Comparison of ENCODE assay signal across 24 mouse cellular contexts in the genomic region with DNA sequence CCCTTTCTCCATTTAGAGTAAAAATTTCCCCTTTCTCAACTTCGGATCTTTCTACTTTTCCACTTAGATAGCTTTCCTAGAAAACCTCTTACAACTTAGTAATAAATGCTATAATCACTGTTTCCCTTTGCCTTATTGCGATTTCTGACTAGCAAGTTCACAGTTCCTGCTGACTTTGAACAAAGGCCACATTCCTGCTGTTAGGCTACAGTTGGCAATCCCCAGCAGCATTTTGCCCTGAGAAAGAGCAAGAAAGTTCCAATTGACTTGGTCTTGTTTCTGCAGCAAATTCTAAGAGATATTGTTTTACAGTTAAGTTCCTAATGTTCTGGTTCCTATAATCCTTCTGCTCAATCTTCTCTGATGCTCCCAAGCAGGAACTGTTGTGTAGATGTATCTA.
A peak's percentile ranks its signal among the peaks of the same experiment; 100 is the strongest.
DNase-seq lines count a peak whose midpoint lies in the region; TF ChIP-seq lines count a peak whose summit lies in the region.
"Had no signal": no experiment of that assay in that cellular context is flagged by ENCODE, and none has a peak within 500 bp of the region (broad histone marks: within the 10 kb centered on the region; RNA-seq: fewer than 3 reads in every experiment).

No protein-coding gene starts in this region.

- no peak for TF ChIP-seq EP300 in ES-Bruce4 (IDR thresholded peaks at IDR 0.05; ENCODE audit: insufficient read depth, low read depth, low read length)

- H3K27me3 ChIP-seq in ES-Bruce4 (ENCODE audit: control insufficient read depth, insufficient read depth, low read length, poor library complexity, severe bottlenecking) = no peaks in the 10 kb centered on the region
- H3K27me3 ChIP-seq: CH12.LX; embryonic facial prominence, embryonic 13.5 days; embryonic facial prominence, embryonic 15.5 days; forebrain, embryonic 12.5 days; Patski had no signal

- H3K36me3 ChIP-seq in ES-Bruce4 (ENCODE audit: control insufficient read depth, insufficient read depth, low read length, poor library complexity, severe bottlenecking) = no peaks in the 10 kb centered on the region
- no peaks in the 10 kb centered on the region; the same call in 1 of the 2 replicates for H3K36me3 ChIP-seq in ES-E14 (ENCODE audit: control insufficient read depth, insufficient read depth, low read length, poor library complexity, severe bottlenecking)
- H3K36me3 ChIP-seq: embryonic facial prominence, embryonic 13.5 days; embryonic facial prominence, embryonic 15.5 days; forebrain, embryonic 10.5 days; forebrain, embryonic 12.5 days had no signal

- no peak for TF ChIP-seq CTCF in ES-Bruce4 (IDR thresholded peaks at IDR 0.05; ENCODE audit: low read depth, low read length)

- in situ Hi-C loops in ES-E14 (cut with MboI; ENCODE audit: low sequenced_read_pairs in 2 of 2, unreplicated experiment in 2 of 2) = no loop called here

- TF ChIP-seq POLR2A in ES-Bruce4 (IDR thresholded peaks at IDR 0.05; ENCODE audit: insufficient read depth, low read length) = no peak

- H3K4me3 ChIP-seq in ES-Bruce4 (ENCODE audit: low read depth, low read length) (no peak overlapping the region), ES-E14 (ENCODE audit: insufficient read depth in 1 of 2, low read depth in 1 of 2, low read length in 2 of 2, poor library complexity in 1 of 2, severe bottlenecking in 1 of 2) (no peak overlapping the region; a peak in 1 of 4 replicates)
- H3K4me3 ChIP-seq: embryonic facial prominence, embryonic 13.5 days; embryonic facial prominence, embryonic 15.5 days; erythroblast, embryonic 14.5 days; forebrain, embryonic 10.5 days; forebrain, embryonic 12.5 days had no signal

- H3K27ac ChIP-seq in ES-Bruce4 (ENCODE audit: insufficient read depth, low read length) (peak overlapping the region; percentile 77), ES-E14 (ENCODE audit: insufficient read depth, low read depth, low read length, poor library complexity, severe bottlenecking) (peak overlapping the region; percentile 95; the same call in 1 of the 2 replicates)
- H3K27ac ChIP-seq: embryonic facial prominence, embryonic 13.5 days; embryonic facial prominence, embryonic 15.5 days; forebrain, embryonic 10.5 days; forebrain, embryonic 12.5 days had no signal

- H3K4me1 ChIP-seq in ES-Bruce4 (ENCODE audit: control insufficient read depth, insufficient read depth, low read length) (no peaks in the 10 kb centered on the region), ES-E14 (ENCODE audit: control insufficient read depth in 2 of 2, insufficient read depth in 2 of 2, low read length in 2 of 2, poor library complexity in 1 of 2) (peaks cover 2 to 14% of the 10 kb centered on the region in 2 experiments; a peak in 2 of 4 replicates)
- H3K4me1 ChIP-seq: embryonic facial prominence, embryonic 13.5 days; embryonic facial prominence, embryonic 15.5 days; forebrain, embryonic 10.5 days; forebrain, embryonic 12.5 days had no signal

- H3K9me3 ChIP-seq in ES-Bruce4 (replicated peaks; ENCODE audit: control insufficient read depth, insufficient read depth, low read length, poor library complexity, severe bottlenecking) = peaks cover 23% of the 10 kb centered on the region
- no peaks in the 10 kb centered on the region; the same call in 1 of the 2 replicates for H3K9me3 ChIP-seq in ES-E14 (ENCODE audit: control insufficient read depth, insufficient read depth, low read depth, low read length)
- H3K9me3 ChIP-seq: embryonic facial prominence, embryonic 13.5 days; embryonic facial prominence, embryonic 15.5 days; forebrain, embryonic 10.5 days; forebrain, embryonic 12.5 days had no signal

- H3K9ac ChIP-seq in ES-Bruce4 (ENCODE audit: low read depth, poor library complexity, severe bottlenecking) = no peak overlapping the region
- H3K9ac ChIP-seq in ES-E14 (ENCODE audit: insufficient read depth, low read depth, low read length, poor library complexity, severe bottlenecking) = no peak overlapping the region
- H3K9ac ChIP-seq: embryonic facial prominence, embryonic 13.5 days; embryonic facial prominence, embryonic 15.5 days; forebrain, embryonic 12.5 days had no signal

- DNase-seq in ES-E14 (ENCODE audit: low read depth, low spot score) (no peak), ZHBTc4 (ENCODE audit: low read depth, low spot score) (peak; percentile 57), MN1 (ENCODE audit: low spot score) (no peak)
- DNase-seq in urinary bladder, postnatal 14 days (ENCODE audit: low spot score) = no peak
- no peak for DNase-seq in gastrocnemius, postnatal 10 days
- DNase-seq: adrenal gland, adult 8-10 months; adrenal gland, postnatal 14 days; adrenal gland, postnatal 36 days; B cell, adult 2 months; cerebellum, adult 11 months; cerebellum, adult 18-20 months; cerebellum, adult 8-10 months; cerebellum, adult 9-11 months; cerebellum, postnatal 14 days; cerebellum, postnatal 36 days; embryo, embryonic 11 days had no signal

TF ChIP-seq in ES-E14, 5 proteins besides CTCF, POLR2A, EP300 and RAD21:
- TF ChIP-seq MAFK (IDR thresholded peaks at IDR 0.05; ENCODE audit: insufficient read depth, low read depth, low read length) = no peak
- no peak for TF ChIP-seq ZNF384 (IDR thresholded peaks at IDR 0.05; ENCODE audit: low read depth, low read length)
- no peak for TF ChIP-seq HCFC1 (IDR thresholded peaks at IDR 0.05; ENCODE audit: borderline replicate concordance, insufficient read depth, low read length)
- TF ChIP-seq CHD2 (IDR thresholded peaks at IDR 0.05; ENCODE audit: low read depth, low read length) = no peak
- TF ChIP-seq ZC3H11A (IDR thresholded peaks at IDR 0.05; ENCODE audit: borderline replicate concordance, low read depth, low read length) = no peak
